Mouse (Mus musculus) cerebellum, adult 11-12 months (tissue): ENCODE data around the gene Pank1.
A peak's percentile ranks its signal among the peaks of the same experiment; 100 is the strongest.

Experiments used
- DNase-seq: peaks from one replicate; pipeline ENCODE4 v3.0.0; 2022

The Pank1 gene

DNA sequence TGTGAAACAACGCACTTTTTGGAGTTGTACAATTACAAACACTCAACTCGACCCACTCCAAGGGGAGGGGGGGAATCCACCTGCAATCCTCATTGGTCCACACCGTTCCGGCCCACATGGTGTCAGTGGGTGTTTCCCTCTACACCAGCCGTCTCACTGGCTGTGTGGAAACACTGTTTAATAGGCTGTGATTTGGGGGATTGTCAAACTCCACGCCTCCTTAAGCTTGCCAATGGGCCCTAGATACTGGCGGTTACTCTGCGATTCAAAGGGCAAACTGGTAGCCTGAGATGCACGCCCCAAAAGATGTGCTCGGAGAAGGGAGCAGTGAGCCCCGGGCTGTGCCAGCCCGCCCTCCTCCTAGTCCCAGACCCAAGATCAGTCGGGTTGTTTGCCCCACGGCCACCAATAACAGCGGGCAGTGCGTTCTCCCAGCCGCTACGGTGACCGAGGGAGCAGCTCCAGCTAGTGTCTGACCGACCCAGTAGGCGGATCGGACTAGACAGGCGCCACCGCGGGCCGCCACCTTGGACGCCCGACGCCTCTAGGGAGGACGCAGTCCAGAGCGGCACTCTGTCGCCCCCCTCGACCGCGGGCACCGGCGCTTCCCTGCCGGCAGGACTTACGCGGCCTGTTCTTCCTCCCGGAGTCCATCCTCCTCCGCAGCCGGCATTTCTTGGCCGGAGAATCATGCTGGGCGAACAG, 1.2 kb downstream of the Pank1 start:
- peak; percentile 86 for DNase-seq

DNA sequence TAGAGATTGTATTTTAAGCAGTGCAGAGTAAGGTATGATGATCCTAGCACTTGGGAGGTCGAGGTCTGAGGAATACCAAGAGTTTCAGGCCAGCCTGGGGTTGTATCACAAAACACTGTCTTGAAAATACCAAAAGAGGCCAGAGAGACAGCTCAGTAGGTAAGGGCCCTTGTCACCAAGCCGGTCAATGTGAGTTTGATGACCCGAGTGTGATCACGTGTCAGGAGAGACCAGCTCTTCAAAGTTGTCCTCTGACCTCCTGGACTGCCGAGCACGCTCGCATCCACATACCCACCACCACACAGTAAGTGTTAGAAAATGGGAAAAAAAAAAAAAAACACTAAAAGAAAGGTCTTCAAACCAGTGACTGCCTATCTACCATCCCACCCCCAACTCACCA, 2.6 kb downstream of the Pank1 start:
- no peak for DNase-seq

DNA sequence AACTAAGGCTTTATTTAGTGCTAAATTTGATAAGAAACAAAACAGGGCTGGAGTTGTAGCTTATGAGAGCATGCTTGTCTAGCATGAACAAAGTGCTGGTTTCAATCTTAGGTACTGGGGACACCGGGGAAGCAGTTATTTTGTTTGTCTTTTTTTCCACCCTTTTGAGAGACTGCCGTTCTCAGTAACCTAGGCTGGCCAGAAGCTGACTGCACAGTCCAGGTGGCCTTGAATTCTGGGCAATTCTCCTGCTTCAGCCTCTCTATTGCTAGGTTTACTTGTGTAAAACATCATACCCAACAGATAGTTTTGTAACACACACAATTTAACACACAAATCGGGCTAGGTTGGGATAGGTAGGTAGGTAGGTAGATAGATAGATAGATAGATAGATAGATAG, 9.9 kb downstream of the Pank1 start:
- DNase-seq, result no peak

DNA sequence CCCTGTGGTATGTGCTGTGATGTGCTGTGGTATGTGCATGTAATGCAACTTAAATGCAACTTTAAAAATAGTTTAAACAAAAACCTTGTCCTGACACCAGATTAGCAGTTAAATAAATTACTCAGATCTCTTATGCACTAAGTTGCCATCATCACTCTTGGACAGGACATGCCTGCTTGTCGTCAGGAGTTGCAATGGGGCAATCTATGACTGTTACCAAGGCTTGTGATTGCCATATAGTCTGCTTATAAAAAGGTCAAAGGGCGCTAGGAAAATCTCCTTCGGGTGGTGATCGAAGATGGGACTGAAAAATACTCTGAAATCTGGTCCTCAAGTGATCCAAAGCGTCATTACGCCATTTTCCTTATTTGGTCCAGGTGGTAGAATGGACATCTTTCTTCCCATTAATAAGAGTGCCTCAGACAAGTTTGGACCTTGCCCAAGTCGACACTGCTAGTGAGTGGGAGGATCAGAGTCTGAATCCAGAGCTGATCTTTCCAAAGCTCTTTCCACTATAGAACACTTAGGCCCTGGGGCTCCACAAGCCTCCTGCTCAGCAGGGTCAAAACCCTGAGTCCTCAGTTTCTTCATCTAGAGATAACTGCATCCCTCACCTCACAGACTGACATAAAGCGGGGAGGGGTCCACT, 11.0 kb downstream of the Pank1 start:
- no peak for DNase-seq

DNA sequence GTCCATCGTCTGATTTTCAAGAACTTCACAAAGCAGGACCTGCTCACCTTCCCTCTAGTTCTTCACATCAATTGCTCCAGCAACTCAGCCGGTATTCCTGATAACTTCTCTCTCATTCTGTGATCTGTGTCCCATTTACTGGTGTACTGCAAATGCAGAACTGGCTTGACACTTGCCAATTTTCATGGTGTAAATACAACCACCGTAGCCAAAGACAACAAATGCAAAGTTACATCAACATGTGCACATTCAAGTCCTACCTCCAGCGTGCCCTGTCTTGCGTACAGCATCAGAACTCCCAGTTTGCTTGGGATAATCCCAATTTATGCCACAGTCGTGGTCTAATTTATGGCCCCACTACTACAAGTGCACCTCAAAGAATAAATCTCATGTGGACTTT, 15.5 kb downstream of the Pank1 start:
- no peak for DNase-seq

DNA sequence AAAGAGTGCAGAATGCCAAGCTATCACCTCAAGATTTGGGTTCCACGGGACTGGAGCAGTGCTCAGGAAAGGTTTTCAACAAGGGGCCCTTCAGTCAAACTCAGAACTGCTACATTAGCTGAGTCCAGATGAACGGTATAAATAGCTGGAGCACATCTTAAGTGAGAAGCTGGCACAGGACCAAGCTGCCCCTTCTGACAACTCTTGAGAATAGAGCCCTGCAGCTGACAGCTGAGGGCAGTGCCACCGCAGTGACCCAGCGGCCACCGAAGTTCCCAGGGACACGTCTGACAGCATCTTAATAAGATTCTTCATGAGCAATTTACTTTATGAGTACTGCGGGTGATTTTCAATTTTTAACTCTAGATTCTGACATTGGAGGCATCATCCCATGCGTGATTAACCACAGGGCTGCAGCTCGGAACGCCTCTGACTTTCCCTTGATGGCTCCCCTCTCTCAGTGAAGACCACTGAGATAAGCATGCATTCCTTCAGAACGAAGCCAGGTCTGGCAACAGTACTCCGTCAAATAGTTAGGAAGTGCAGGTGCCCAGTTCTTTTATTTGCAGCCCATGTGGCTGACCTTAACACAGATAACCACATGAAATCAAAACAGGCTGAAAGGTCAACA, 23.1 kb downstream of the Pank1 start:
- DNase-seq, result no peak

DNA sequence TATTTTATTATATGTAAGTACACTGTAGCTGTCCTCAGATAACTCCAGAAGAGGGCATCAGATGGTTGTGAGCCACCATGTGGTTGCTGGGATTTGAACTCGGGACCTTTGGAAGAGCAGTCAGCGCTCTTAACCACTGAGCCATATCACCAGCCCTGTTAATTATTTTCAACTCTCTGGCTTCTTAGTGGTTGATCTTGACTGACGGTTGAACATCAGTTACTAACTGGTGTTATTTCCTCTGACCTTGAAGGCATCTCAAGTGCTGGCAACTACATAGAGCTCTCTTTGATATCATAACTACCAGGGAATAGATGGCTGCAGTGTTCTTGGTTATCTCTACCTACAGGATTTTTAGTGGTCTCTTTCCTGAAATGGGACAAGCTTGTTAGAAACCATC, 28.1 kb downstream of the Pank1 start:
- no peak for DNase-seq

DNA sequence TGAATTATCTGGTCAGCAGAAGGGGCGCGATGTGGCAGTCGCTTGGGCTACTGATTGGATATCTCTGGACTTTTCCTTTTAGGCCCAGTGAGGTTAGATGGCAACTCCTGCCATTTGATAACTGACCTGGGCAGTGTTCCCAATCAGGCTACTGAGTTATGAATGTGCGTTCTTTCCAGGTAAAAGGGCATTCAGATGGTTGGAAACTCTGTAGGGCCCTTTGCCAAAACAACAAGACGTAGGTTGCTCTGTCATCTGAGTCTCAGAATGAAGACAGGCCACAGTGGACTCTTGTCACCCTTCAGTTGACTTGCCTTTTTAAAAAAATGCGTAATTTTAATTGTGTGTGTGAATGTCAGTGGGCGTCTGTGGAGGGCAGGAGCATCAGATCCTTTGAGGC, 29.8 kb downstream of the Pank1 start:
- no peak for DNase-seq

DNA sequence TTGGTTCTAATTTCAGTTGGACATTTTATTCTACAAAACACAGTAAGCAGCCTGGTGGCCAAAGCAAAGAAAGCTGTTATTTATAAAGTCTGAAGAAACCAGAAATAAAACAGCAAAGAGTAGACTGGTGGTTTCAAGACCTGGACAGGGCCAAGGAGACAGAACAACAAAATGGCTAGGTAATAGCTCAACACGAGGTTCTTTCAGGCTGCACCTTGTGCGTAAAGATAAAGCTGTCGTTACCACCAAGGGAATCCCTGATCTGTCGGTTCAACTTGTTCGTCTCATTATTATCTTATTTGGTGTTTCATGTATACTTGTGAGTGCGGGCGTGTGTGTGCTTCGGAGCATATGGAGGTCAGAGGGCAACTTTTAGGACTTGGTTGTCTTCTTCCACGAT, 31.1 kb downstream of the Pank1 start:
- no peak for DNase-seq

DNA sequence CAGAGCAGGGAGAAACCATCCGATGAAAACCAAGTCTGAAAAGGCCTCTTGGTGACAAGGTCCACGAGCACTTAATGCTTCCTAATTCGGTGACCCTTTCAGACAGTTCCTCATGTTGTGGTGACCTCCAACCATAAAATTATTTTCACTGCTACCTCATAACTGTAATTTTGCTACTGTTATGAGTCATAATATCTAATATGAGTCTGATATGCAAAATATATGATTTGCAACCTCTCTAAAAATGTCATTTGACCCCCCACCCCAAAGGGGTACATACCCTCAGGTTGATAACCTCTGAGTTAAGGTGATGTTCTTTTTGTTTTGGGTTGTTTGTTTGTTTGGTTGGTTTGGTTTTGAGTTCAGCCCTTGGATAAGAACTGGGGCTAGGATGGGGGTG, 32.2 kb downstream of the Pank1 start:
- DNase-seq, result no peak

DNA sequence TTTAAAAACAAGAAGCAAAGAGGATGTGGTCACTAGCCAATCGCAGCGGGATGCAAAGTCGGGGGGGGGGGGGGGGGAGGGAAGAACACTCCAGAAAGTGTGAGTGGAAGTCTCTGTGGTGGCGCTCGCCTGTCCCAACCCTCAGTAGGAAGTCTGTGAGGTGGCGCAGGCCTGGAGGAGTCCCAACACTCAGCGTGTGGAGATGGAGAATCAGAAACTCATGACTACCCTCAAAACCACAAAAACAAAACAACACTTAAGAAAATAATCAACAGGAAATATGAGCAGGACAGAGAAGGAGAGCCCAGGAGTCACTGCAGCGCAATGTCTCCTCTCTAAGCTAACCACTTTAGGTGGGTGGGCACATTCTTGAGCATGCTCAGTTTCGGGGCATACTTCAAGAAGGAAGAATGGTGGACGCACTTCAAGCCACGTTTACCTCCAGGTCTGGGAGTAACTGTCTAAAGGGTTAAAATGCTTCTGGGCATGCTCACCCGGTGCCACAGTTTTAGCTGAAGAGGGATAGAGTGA, 32.7 kb downstream of the Pank1 start:
- no peak for DNase-seq

DNA sequence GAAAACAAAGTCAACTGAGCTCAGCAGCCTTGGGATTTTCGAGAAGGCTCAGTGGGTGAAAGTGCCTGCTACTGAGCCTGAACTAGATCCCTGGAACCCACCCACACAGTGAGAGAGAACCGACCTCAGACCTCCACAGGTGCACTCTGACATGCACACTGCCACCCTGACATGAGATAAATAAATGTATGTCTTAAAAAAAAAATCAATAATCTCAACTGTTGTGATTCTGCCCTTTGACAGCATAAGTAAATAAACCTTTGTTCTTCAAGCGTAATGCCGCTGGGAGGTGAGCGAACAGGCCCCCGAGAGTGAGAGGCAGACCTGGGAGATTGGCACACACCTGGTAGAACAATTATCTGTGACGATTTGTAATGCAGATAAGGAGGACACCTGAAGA, 33.2 kb downstream of the Pank1 start:
- DNase-seq, result no peak

DNA sequence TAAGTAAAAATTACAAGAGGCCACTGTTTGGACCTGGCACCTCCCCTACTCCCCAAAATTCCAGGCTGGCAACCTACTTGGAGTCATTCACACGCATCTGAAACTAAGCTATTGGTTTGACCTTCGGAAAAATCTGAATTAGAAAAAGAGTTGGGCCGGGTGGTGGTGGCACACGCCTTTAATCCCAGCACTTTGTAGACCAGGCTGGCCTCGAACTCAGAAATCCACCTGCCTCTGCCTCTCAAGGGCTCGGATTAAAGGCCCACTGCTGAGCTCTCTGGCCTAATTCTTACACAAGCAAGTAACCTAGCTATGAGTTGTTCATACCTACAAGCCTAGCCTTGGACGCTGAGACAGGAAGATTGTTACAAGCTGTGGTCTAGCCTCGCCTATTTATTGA, 33.9 kb downstream of the Pank1 start:
- no peak for DNase-seq

DNA sequence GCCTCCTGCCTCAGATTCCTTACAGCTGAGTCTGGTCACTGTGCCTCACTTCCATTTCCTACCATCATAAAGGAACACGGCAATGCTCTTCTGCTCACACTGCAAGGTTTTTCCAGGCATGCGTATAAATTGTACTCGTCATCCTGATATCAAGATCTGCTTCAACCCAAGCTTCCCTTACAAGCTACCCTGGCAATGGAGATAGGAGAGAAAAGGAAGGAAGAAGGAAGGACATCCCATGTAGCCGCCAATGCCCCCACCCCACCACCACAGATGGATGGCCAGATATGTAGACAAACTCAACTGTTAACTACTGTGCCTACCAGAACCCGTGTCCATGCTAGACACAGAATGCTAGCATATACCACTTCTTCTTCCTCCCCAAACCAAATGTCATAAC, 34.5 kb downstream of the Pank1 start:
- no peak for DNase-seq

DNA sequence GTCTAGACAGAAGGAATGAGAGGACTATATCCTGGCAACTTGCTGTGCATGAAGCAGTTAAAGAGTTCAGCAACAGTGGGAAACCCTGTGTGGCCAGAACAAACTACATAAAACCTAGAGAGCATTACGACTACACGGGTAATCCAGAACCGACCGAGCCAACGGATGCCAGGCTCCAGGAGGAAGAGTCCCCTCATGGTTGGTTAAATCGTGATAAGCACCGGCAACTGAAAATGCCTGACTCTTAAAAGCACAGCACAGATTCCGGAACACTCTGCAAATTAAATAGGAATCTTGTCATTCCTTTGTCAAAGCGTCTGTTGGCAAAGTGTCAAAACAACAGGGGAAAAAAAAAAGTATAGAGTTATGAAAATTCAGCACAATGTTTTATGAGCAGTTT, 35.2 kb downstream of the Pank1 start:
- DNase-seq, result no peak

DNA sequence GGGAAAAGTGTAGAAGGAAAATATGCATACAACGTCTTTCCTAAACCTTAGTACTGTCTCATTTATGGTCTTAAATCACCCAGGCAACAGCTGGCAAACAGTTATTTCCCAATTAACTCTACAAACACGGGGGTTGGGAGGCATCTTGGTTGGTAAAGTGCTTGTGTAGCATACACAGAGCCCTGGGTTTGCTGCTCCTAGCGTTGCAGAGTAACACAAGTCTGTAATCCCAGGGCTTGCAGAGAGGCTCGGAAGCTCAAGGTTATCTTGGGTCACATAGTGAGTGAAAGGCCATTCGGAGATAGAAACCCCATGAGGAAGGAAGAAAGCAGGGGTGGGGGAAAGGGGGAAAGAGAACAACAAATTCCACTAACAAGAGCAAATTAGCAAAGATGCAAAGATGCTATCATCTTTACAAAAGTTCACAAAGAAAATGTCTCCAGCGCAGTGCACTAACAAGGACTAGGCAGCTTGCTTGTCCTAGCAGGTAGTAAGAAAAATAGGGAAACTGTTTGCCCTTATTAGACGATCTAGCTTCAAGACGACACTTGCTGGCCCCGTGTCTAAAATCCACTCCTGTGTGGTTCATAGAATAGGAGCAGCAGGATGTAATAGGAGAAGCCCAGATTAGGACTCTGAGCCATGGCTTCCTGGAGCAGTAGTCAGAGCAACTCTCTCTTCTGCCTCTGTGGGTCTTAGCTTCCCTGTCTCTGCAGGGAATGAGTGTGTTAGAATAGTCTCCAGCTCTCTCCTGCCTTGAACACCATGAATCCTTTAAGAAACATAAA, 37.3 kb downstream of the Pank1 start:
- DNase-seq, result no peak

DNA sequence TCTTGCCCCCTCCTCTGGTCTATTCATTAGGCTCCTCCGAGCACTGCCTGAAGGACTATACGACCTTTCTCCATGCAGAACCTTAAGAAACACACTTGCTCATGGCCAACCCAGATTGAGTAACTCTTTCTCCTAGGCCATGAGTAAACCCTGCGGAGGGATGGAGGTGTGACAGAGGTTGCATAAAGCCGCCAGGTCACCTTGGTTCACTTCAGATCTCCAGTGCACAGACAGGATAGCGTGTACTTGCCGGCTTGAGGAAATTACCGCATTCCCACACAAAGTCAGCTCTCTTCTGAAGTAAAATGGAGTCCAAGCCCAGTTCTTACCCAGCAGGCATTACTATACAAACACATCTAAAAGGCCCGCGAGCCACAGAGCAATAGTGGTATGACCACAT, 40.6 kb downstream of the Pank1 start:
- no peak for DNase-seq

DNA sequence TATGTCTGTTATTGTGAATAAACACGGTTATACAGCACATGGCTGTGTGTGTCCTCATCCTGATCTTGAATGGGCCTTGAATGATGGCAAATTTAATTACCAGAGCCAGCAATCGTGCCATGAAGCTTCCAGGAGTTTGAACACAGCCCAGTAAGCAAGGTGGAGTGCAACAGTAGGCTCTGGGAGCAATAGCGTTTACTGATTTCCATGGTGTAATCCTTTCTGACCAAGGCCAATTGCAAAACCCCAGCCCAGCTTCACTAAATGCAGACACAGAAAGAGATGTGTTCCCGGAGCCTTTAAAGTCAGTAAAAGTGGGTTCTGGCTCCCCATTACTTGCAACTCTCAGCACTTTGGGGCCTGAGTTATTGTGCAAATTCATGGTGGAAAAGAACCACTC, 47.6 kb downstream of the Pank1 start:
- DNase-seq, result no peak

DNA sequence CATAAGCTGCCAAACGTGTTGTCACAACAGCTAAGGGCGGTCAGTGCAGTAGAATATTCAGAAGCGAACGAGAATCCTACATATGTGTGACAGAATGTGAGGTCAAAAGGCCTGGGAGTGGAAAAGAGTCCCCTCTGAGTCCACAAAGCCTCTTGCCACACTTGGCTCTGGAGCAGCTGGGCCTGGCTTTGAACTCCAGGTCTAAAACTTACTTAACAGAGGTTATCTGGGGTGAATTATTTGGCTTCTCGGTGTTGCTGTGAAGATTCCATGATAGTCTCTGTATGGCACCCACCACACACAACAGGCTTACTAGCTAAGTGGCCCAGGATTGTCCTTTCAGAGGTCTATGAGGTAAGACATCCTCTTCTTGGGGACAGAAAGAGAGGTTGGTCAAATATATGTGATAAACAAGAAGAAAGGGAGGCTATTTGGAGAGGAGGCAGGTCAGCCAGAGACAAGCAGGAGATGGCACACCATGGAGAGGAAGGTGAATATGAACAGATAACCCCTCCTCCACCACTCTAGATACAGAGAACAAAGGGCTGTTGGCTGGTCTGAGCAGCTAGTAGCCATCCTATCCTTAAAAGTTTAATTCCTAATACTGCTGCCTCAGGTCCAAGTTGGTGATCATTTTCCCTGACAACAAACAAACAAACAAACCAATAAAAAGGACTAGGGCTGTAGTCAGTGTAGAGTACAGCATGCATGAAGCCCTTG, 51.2 kb downstream of the Pank1 start:
- DNase-seq, result no peak

DNA sequence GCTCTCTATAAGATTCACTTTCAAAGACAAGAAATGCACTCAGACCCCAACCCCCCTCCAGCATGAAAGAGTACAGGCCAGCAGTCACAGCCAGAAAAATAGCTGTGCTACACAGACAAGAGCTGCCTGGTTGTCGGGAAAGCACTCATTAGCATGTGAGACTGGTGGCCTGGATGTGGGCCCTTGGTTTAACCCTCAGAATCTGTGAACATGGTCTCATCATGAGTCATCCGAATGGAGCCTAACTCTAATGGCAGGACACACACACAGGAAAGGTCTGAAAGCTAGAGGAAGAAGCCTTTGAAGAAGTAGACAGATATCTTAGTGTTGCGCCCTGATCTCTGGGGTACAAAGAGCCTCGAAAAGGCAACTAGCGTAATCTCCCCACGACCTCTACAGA, 51.8 kb downstream of the Pank1 start:
- no peak for DNase-seq

DNA sequence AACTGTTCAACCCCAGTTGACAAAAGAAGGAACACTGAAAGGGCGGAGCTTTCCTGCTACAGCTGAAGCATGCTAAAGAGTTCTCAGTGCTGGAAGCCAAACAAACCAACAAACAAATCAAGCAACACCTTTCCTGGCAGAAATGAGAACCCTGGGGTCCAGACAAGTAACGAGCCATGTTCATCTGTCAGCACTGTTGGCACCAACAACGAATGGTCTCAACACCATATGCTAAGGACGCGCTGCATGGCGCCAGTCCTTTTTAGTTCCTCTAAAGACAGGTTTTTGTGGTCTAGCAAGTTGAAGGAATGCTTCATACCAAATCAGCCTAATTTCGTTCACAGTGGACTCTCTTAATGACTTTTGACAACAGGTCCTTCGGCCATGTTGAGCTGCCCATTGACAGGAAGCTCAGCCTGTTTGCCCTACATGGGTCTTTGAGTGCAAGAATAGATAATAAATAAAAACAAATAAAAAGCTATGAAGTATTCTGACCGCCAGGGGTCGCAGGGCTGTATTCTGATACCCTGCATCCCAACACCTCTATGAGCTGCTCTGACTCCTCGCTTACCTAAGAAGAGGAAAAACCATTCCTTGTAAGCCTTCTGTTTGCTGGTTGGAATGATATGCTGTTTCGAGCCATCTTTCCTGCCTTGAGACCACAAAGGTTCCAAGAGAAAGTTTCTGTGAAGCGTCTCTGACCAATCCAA, 53.2 kb downstream of the Pank1 start:
- peak; percentile 44 for DNase-seq

DNA sequence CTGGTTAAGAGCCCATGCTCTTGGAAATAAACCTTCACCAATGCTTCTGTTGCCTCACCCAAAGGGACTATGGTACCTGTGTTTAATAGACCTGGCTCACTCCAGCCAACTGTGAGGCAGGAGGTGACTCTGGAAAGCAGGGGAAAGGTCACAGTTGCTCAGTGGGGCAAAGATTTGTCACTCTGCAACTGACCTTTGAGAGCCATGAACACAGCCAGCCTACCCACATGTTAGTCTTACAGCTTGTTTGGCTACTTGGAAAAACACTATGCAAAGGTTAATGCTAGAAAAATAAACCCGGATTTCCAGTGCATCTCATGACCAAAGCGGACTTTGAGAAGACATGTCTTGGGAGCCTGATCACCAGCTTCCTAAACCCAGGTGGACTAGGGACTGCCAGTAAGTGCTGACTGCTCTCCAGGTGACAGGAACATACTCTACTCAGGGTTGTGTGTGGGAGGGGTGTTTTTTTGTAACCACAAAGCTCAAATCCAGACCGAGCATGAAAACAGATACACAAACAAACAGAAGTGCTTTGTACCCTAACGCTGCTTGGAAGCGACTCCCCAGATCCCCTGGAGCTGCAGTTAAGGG, 59.6 kb downstream of the Pank1 start:
- DNase-seq, result no peak
